Mouse (Mus musculus) lung, postnatal 0 days (tissue): Measurements from ENCODE around the gene Susd4.

Experiments
- CTCF ChIP-seq: IDR thresholded peaks from 2 replicates; pipeline ENCODE4 v1.5.1; 2016; ENCODE audit warnings: antibody characterized with exemption, mild to moderate bottlenecking
- EP300 ChIP-seq: IDR thresholded peaks from 2 replicates; pipeline ENCODE4 v1.6.1; 2016; ENCODE audit warnings: antibody characterized with exemption, mild to moderate bottlenecking, control low read depth

- TF ChIP-seq CTCF (no peak), EP300 (no peak)
These were observed 21.1 kb downstream of the Susd4 start for GRCm38 (mm10) chr1:182784784-182785183.
